Mouse (Mus musculus): ENCODE measurements around the gene Tor2a.

The Tor2a gene

GRCm38 (mm10) chr2:32767241-32767640, 10.2 kb downstream of the Tor2a start:
- no peak for DNase-seq

GRCm38 (mm10) chr2:32768661-32769285, 11.7 kb downstream of the Tor2a start:
- peak; percentile 57 to 64 for DNase-seq

- DNase-seq: no peak
These were observed 12.5 kb downstream of the Tor2a start for GRCm38 (mm10) chr2:32769327-32770085.

- no peak for DNase-seq
These were observed 14.9 kb downstream of the Tor2a start for GRCm38 (mm10) chr2:32771886-32772285.

- DNase-seq: no peak
These were observed 15.7 kb downstream of the Tor2a start for GRCm38 (mm10) chr2:32772626-32773279.

DNA sequence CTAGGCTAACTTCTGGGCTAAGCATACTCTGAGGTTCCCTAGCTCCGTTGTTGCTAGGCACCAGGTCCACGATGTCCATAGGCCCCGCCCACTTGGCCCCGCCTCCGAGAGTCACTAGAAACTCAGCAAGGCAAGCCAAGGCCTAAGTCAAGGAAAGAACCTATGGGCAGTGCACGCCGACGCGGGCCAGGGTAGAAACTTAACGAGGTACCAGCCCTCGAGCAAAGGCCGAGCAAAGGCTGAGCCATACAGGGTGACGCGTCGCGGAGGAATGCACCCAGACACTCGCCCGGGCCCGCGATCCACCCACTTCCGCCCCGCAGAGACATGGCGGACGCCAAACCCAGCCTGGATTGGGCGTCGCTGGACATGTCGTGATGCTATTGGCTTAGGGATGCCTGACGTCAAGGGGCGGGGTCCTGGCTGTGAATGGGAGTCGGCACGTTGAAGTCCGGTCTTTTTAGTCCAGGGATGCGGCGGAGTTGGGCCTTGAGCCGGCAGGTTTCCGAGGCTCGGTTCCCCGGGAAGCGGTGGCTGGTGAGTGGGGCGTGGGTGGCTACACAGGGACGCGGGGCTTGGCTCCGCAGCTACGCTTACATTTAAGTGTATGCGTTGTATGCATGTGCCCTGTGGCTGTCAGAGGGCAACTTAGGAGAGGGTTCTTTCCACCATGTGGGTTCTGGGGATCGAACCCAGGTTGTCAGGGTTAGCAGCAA, 18.5 kb downstream of the Tor2a start, which contains the start of the genes Ttc16 and Ptrh1:
TSS of gene Ttc16 (minus strand) at position 275 of the 716 bp plus-strand sequence.
TSS of gene Ptrh1 (plus strand) at position 428 of the 716 bp plus-strand sequence.
- peak; percentile 96 to 99 for DNase-seq

DNA sequence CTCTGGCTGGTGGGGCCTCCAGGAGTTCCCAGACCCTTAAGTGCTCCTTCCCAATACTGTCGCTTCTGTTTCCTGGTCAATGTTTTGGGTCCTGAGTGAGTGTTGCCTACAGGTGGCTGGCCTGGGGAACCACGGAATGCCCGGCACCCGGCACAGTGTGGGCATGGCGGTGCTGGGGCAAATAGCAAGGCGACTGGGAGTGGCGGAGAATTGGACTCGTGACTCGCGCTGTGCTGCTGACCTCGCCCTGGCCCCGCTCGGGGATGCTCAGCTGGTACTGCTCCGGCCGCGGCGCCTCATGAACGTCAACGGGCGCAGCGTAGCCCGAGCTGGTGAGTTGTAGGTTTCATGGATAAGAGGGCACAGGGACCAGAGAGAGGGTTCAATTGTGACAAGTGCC, 19.2 kb downstream of the Tor2a start:
- no peak for DNase-seq

DNA sequence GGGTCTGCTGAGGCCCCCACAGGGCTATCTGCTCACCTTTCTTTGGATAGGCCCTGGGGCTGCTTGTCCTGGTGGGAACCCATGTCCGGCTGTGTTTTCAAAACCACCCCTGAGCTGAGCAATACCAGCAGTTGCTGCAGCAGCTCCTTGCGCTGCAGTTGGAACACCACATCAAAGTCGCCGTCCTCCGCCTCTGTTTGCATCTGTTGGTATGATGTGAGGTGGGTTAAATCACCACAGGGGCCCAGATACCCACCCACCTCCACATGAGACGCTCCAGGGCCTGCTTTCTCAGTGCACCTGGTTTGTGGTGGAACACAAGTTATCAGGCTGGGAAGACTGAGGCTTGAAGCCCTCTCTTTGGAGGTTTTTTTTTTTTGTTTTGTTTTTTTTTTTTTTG, 21.0 kb downstream of the Tor2a start:
- DNase-seq: no peak

DNA sequence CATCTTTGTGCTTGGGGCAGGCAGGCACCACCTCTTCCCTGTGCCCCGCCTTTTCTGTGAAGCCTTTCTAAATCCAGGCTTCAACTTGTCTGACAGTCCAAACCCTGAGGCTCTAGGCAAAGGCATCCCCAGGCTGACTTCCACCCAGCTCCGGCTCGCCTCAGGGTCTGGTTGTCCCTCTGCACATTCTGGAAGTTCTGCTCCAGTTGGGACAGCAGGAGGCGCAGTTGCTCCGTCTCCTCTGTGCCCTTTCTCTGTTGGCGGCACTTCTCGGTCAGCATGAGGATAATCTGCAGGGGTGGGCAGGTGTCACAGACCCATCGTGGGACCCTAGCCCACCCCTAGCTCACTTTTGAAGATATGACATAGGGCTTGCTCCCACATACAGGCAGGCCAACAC, 22.1 kb downstream of the Tor2a start:
- peak; percentile 73 to 81 for DNase-seq

- DNase-seq: no peak
These were observed 22.7 kb downstream of the Tor2a start for GRCm38 (mm10) chr2:32779714-32780113.

DNA sequence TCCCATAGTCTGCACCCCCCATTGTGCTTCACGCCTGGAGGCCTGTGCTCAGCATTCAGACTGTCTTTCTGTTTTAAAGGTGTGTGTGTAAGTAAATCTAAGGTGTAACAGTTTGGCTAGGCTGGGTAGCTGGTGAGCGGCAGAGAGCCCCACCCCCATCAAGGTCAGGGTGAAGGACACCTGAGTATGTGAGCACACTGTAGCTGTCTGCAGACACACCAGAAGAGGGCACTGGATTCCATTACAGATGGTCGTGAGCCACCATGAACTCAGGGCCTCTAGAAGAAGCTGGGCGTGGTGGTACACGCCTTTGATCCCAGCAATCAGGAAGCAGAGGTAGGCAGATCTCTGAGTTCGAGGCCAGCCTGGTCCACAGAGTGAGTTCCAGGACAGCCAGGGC, 24.7 kb downstream of the Tor2a start:
- peak in 1 of 2 experiments; percentile 3 for DNase-seq

GRCm38 (mm10) chr2:32784048-32784681, 27.1 kb downstream of the Tor2a start, which contains the start of gene Cfap157:
Cfap157 (minus strand) TSS chr2:32784428.
- no peak for DNase-seq

- DNase-seq: peak; percentile 55 to 66
These were observed 30.1 kb downstream of the Tor2a start for GRCm38 (mm10) chr2:32787176-32787575.

DNA sequence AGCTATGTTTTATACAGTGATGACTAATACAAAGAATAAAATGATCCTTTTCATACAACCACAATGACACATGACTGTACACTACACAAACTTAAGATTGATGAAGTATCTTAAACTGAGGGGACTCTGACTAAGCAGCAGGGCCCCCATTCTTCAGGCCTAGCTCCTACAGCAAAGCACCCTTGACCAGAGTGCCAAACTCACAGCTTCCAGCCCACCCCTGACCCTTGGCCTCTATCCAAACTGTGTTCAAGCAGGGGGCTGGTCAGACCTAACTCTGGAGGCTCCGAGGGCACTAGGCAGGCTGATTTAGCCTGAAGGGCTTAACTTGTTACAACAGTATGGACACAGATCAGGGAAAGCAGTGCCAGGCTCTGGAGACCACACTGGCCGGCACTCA, 31.5 kb downstream of the Tor2a start:
- no peak for DNase-seq

DNA sequence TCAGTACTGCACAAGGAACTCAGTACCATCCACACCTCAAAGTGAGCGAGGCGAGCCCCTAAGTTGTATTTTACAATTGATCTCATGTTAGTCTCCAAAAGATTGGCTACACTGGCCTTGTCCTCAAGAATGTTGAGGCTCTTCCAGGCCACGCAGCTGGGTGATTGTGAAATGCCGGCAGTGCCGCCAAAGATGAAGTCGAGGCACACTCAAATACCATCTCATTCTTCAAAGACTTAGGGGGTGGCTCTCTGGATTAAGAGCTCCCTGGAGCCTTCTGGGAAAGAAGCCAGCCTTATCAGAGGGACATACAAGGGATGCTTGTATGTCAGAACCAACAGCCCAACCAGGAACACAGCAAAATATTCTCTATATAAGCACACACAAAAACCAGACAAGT, 34.3 kb downstream of the Tor2a start:
- DNase-seq: no peak

- DNase-seq: peak; percentile 54 to 59
These were observed 38.8 kb downstream of the Tor2a start for GRCm38 (mm10) chr2:32795748-32796418.

DNA sequence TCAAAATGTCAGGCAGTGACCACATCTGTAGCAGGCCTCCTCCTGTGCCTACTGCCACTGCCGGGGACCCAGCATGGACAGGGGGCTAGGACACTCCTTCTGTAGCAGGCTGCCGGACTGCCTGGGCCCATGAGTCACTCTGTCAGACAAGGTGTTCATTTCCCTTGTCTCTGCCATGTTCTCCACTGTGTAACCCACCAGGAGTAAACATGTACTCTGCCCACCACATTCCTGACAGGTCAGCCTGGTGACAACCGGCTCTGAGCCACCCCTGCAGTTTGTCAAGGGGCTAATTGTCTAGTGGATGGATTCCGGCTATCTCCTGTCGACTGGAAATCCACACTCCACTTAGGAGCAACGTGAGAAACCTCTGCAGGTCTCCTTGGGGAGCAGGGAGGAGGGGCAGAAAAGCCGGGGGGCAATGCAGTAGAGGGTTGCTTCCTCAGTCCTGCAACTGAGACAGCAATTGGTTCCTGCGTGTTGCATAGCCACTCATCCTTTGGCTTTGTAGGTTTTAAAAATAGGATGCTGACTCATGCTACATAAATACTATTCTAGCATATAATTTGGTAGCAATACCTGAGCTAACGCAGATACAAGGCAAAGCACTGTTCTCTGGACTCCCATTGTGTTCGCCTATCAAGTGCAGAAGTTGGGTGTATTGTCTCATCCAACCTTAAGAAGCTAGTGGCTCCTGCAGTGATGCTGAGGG, 41.4 kb downstream of the Tor2a start:
- DNase-seq: no peak

DNA sequence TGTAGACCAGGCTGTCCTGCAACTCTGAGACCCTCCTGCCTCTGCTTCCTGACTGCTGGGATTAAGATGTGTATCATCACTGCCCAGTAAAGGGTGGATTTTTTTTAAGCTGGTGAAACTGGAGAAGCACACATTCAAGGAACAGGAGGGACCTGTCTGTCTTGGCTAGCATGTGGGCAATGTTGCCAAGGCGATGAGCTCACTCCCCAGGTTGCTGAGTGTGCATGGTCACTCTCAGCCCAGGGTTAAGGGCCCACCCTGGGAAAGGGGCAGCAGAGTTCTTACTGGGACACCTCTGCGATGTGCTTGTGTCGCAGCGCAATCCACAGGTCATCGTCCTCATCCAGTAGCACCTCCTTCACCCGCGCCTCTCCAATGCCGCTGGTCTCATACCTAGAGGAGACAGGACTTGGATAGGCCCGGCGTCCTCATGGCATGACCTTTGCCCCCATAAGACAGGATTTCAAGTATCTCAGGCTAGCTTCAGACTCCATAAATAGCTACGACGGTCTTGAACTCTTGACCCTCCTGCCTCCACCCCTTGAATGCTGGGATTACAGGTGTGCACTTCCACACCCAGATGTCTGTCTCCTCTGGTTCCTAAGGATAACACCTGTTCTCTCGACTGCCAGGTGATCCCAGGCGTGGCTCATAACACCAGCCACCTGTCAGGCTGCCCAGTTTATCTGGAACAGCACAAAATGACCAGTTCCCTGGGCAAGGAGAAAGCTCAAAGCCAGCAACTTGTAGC, 52.0 kb downstream of the Tor2a start:
- DNase-seq: peak in 1 of 2 experiments; percentile 35
